Mouse (Mus musculus) heart, adult 2 months (tissue): ENCODE measurements around the gene Apba2.

Source experiments
- CTCF ChIP-seq: fragments of 200-600 bp; IDR thresholded peaks from 2 replicates; pipeline ENCODE4 v1.8.1; 2022; ENCODE audit warnings: antibody characterized with exemption, mild to moderate bottlenecking, moderate library complexity
- POLR2A ChIP-seq: fragments of 200-500 bp; IDR thresholded peaks from 2 replicates; pipeline ENCODE4 v1.6.1; 2011; ENCODE audit warnings: mild to moderate bottlenecking, low read depth, low read length, control low read depth; ENCODE audit not compliant: insufficient read depth

DNA sequence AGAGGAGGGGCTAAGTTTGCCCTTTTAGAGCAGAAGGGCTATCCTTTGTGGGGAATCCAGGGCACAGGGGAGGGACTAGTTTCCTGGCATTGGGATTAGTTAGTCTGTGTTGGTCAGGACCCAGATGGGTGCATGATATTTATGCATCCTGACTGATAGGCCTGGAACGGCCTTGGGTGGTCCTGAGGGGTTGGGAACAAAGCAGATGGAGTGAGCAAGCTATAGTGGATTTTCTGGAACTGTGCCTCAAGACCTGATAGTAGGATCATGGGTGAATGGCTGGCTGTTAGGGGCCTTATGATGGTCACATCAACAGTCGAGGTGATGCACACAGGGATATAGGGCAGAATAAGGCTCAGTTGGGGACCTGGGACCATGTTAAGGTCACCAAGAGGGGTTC lies 8.4 kb downstream of the Apba2 start:
- no peak for TF ChIP-seq POLR2A
- TF ChIP-seq CTCF = no peak
